Mouse (Mus musculus) intestine, postnatal 0 days (tissue): ENCODE results near the gene Ppp4r1. TPM values are rescaled to one million over a fixed set of nuclear protein-coding genes. Genes with fewer than 3 reads are reported as not detected.

Source experiments
- ATAC-seq: fragments of 200-750 bp; cut with Nextera tagmentation; 2 replicates; pipeline ENCODE4 v1.8.0; 2017; ENCODE audit warnings: mild to moderate bottlenecking, moderate TSS enrichment, moderate library complexity
- H3K27ac ChIP-seq: fragments of 300-500 bp; sonication (generic); 2 replicates; pipeline ENCODE4 v1.5.1; 2014; ENCODE audit warnings: mild to moderate bottlenecking, low read depth, low read length, moderate library complexity
- H3K27me3 ChIP-seq: fragments of 300-500 bp; sonication (generic); replicated peaks from 2 replicates; pipeline ENCODE4 v1.6.1; 2014; ENCODE audit warnings: low read length, mixed read lengths; ENCODE audit not compliant: control insufficient read depth, insufficient read depth
- H3K36me3 ChIP-seq: fragments of 300-500 bp; sonication (generic); 2 replicates; pipeline ENCODE4 v1.6.1; 2014; ENCODE audit warnings: mild to moderate bottlenecking, moderate library complexity; ENCODE audit not compliant: control insufficient read depth, insufficient read depth
- H3K4me1 ChIP-seq: fragments of 300-500 bp; sonication (generic); replicated peaks from 2 replicates; pipeline ENCODE4 v1.6.1; 2014; ENCODE audit warnings: antibody characterized with exemption, low read length, mixed read lengths; ENCODE audit not compliant: control insufficient read depth, insufficient read depth
- H3K4me2 ChIP-seq: fragments of 300-500 bp; sonication (generic); replicated peaks from 2 replicates; pipeline ENCODE4 v1.6.1; 2014; ENCODE audit warnings: low read depth, mild to moderate bottlenecking, moderate library complexity
- H3K4me3 ChIP-seq: fragments of 300-500 bp; sonication (generic); 2 replicates; pipeline ENCODE4 v1.5.1; 2014; ENCODE audit warnings: low read depth, low read length
- H3K9ac ChIP-seq: fragments of 300-500 bp; sonication (generic); 2 replicates; pipeline ENCODE4 v1.6.1; 2014; ENCODE audit warnings: mild to moderate bottlenecking, low read depth, low read length
- H3K9me3 ChIP-seq: fragments of 300-500 bp; sonication (generic); 2 replicates; pipeline ENCODE4 v1.6.1; 2016; ENCODE audit warnings: mixed run types; ENCODE audit not compliant: control insufficient read depth
- CTCF ChIP-seq: sonication (generic); IDR thresholded peaks from 2 replicates; pipeline ENCODE4 v1.5.1; 2016; ENCODE audit warnings: low read depth, mild to moderate bottlenecking, control low read depth, antibody characterized with exemption, moderate library complexity
- WGBS: fragments of 180-500 bp; shearing (Covaris S2); extraction: QIAGEN DNeasy Blood & Tissue Kit; methylation state at CpG from one replicate; pipeline ENCODE4 v1.1.7; 2014; 5-methylcytosine and 5-hydroxymethylcytosine counted together
- polyA plus RNA-seq: library from polyadenylated mRNA; unstranded; fragments of >200 nt; fragmentation: Nextera tagmentation; extraction: Ambion mirVana; gene quantifications from 2 replicates; pipeline ENCODE4 v1.2.1, GENCODE M21; 2015

Gene Ppp4r1
- polyA plus RNA-seq, 1 experiment from 2014 or later, result 28.7 TPM

GRCm38 (mm10) chr17:65873156-65873555, 90.8 kb downstream of the Ppp4r1 start:
- H3K9ac ChIP-seq, result no peak overlapping the region
- no peaks in the 10 kb centered on the region for H3K36me3 ChIP-seq
- H3K27ac ChIP-seq, result no peak overlapping the region
- H3K4me2 ChIP-seq, result no peak overlapping the region
- 88% methylated on average over 4 of the region's 4 CpGs for WGBS
- no peak overlapping the region for H3K4me3 ChIP-seq
- no peak for TF ChIP-seq CTCF
- H3K4me1 ChIP-seq, result no peaks in the 10 kb centered on the region
- no peak for ATAC-seq
- H3K27me3 ChIP-seq, result no peaks in the 10 kb centered on the region
- H3K9me3 ChIP-seq, result no peaks in the 10 kb centered on the region

GRCm38 (mm10) chr17:65873834-65874233, 91.5 kb downstream of the Ppp4r1 start:
- Histone ChIP-seq H3K27ac (no peak overlapping the region), H3K4me1 (no peaks in the 10 kb centered on the region), H3K9me3 (no peaks in the 10 kb centered on the region), H3K36me3 (peaks cover 3% of the 10 kb centered on the region; the same call in 1 of the 2 replicates), H3K4me2 (no peak overlapping the region), H3K4me3 (no peak overlapping the region), H3K27me3 (no peaks in the 10 kb centered on the region), H3K9ac (no peak overlapping the region)
- ATAC-seq, result no peak
- TF ChIP-seq CTCF, result no peak
- 92% methylated on average over 11 of the region's 11 CpGs for WGBS

GRCm38 (mm10) chr17:65877026-65877425, 94.7 kb downstream of the Ppp4r1 start:
- no peak overlapping the region for H3K4me2 ChIP-seq
- H3K27me3 ChIP-seq, result no peaks in the 10 kb centered on the region
- no peak for TF ChIP-seq CTCF
- ATAC-seq, result no peak
- H3K27ac ChIP-seq, result no peak overlapping the region
- peaks cover 3% of the 10 kb centered on the region; the same call in 1 of the 2 replicates for H3K36me3 ChIP-seq
- no peaks in the 10 kb centered on the region for H3K4me1 ChIP-seq
- H3K9me3 ChIP-seq, result no peaks in the 10 kb centered on the region
- WGBS, result 51% methylated on average over 6 of the region's 6 CpGs
- H3K9ac ChIP-seq, result no peak overlapping the region
- no peak overlapping the region for H3K4me3 ChIP-seq

- H3K9me3 ChIP-seq, result no peaks in the 10 kb centered on the region
- peak overlapping the region; percentile 87 for H3K9ac ChIP-seq
- H3K27ac ChIP-seq, result peak overlapping the region; percentile 94
- WGBS, result under 1% methylated on average over 47 of the region's 56 CpGs
- H3K4me2 ChIP-seq, result peak overlapping the region; percentile 99
- H3K4me3 ChIP-seq, result peak overlapping the region; percentile 96
- peak; percentile 15 for ATAC-seq
- no peaks in the 10 kb centered on the region for H3K27me3 ChIP-seq
- peaks cover 11% of the 10 kb centered on the region; the same call in 1 of the 2 replicates for H3K4me1 ChIP-seq
- TF ChIP-seq CTCF, result no peak
- H3K36me3 ChIP-seq, result no peaks in the 10 kb centered on the region
These were observed 101.8 kb downstream of the Ppp4r1 start for GRCm38 (mm10) chr17:65884061-65884669.

- H3K4me1 ChIP-seq, result peaks cover 11% of the 10 kb centered on the region; the same call in 1 of the 2 replicates
- WGBS, result under 1% methylated on average over 64 of the region's 67 CpGs
- no peaks in the 10 kb centered on the region for H3K9me3 ChIP-seq
- H3K27ac ChIP-seq, result peak overlapping the region; percentile 94
- peak; percentile 36; the same call in 1 of the 2 replicates for TF ChIP-seq CTCF
- peak; percentile 99 for ATAC-seq
- peak overlapping the region; percentile 96 for H3K4me3 ChIP-seq
- H3K27me3 ChIP-seq, result no peaks in the 10 kb centered on the region
- peak overlapping the region; percentile 87 for H3K9ac ChIP-seq
- no peaks in the 10 kb centered on the region for H3K36me3 ChIP-seq
- peak overlapping the region; percentile 99 for H3K4me2 ChIP-seq
These were observed 102.5 kb downstream of the Ppp4r1 start for GRCm38 (mm10) chr17:65884691-65885397.

GRCm38 (mm10) chr17:65885398-65885696, 103.0 kb downstream of the Ppp4r1 start:
- H3K27me3 ChIP-seq, result no peaks in the 10 kb centered on the region
- 0% methylated on average over 11 of the region's 11 CpGs for WGBS
- no peak for TF ChIP-seq CTCF
- peaks cover 11% of the 10 kb centered on the region; the same call in 1 of the 2 replicates for H3K4me1 ChIP-seq
- peak overlapping the region; percentile 96 for H3K4me3 ChIP-seq
- no peak for ATAC-seq
- no peaks in the 10 kb centered on the region for H3K36me3 ChIP-seq
- H3K27ac ChIP-seq, result peak overlapping the region; percentile 94
- H3K9me3 ChIP-seq, result no peaks in the 10 kb centered on the region
- H3K4me2 ChIP-seq, result peak overlapping the region; percentile 99
- peak overlapping the region; percentile 62 for H3K9ac ChIP-seq
